Mouse (Mus musculus) MEL (cell line): ENCODE results near the gene Kcnh6. TPM values are rescaled to one million over a fixed set of nuclear protein-coding genes. Genes with fewer than 3 reads are reported as not detected.

ENCODE experiments used
- DNase-seq: peaks from one replicate; pipeline ENCODE4 v3.0.0; 2011; ENCODE audit warnings: low read depth, low spot score
- H3K27ac ChIP-seq: 2 replicates; pipeline ENCODE4 v1.5.1; 2012; ENCODE audit warnings: low read depth, mild to moderate bottlenecking, control low read depth, low read length, moderate library complexity; ENCODE audit not compliant: control insufficient read depth
- H3K27me3 ChIP-seq, 2 experiments: fragments of 150-350 bp in 1 of 2; sonication (generic) in 1 of 2; 2 replicates each; pipeline ENCODE4 v1.6.1; 2012; ENCODE audit warnings: low read length in 2 of 2, mild to moderate bottlenecking in 2 of 2, improper control_type of control experiment in 1 of 2, moderate library complexity in 1 of 2; ENCODE audit not compliant: insufficient read depth in 2 of 2, control insufficient read depth in 1 of 2
- H3K36me3 ChIP-seq, 2 experiments: 2 replicates each; pipeline ENCODE4 v1.6.1; 2012 to 2014; ENCODE audit warnings: low read length in 2 of 2, improper control_type of control experiment in 1 of 2, inconsistent platforms in 1 of 2, mild to moderate bottlenecking in 1 of 2; ENCODE audit not compliant: insufficient read depth in 2 of 2, control insufficient read depth in 1 of 2
- H3K4me1 ChIP-seq, 2 experiments: fragments of 150-350 bp in 1 of 2; sonication (generic) in 1 of 2; 2 replicates each; pipeline ENCODE4 v1.6.1; 2012; ENCODE audit warnings: low read length in 2 of 2, improper control_type of control experiment in 1 of 2, mild to moderate bottlenecking in 1 of 2; ENCODE audit not compliant: insufficient read depth in 2 of 2, control insufficient read depth in 1 of 2
- H3K4me3 ChIP-seq, 2 experiments: fragments of 150-350 bp in 1 of 2; sonication (generic) in 1 of 2; 2 replicates each; pipeline ENCODE4 v1.5.1; 2012; ENCODE audit warnings: low read depth in 2 of 2, low read length in 2 of 2, mild to moderate bottlenecking in 2 of 2, moderate library complexity in 2 of 2, control low read depth in 1 of 2, improper control_type of control experiment in 1 of 2; ENCODE audit not compliant: control insufficient read depth in 1 of 2, insufficient read depth in 1 of 2
- H3K79me2 ChIP-seq: 2 replicates; pipeline ENCODE4 v1.6.1; 2012; ENCODE audit warnings: mild to moderate bottlenecking, low read length, moderate library complexity; ENCODE audit not compliant: control insufficient read depth, poor library complexity, insufficient read depth
- H3K9ac ChIP-seq: 2 replicates; pipeline ENCODE4 v1.6.1; 2012; ENCODE audit warnings: low read depth, mild to moderate bottlenecking, control low read depth, low read length, moderate library complexity; ENCODE audit not compliant: control insufficient read depth, poor library complexity, severe bottlenecking
- H3K9me3 ChIP-seq: fragments of 150-350 bp; sonication (generic); replicated peaks from 2 replicates; pipeline ENCODE4 v1.6.1; 2012; ENCODE audit warnings: mild to moderate bottlenecking, low read length, improper control_type of control experiment, moderate library complexity; ENCODE audit not compliant: insufficient read depth
- CHD2 ChIP-seq: IDR thresholded peaks from 2 replicates; pipeline ENCODE4 v1.6.1; 2011; ENCODE audit warnings: low read length, improper control_type of control experiment
- CTCF ChIP-seq, 3 experiments: IDR thresholded peaks in 2 of 3; conservative IDR thresholded peaks in 1 of 3; 2 replicates each; pipeline ENCODE4 v1.5.1; 2011 to 2012; ENCODE audit warnings: low read length in 3 of 3, low read depth in 2 of 3, mild to moderate bottlenecking in 2 of 3, improper control_type of control experiment in 1 of 3, inconsistent platforms in 1 of 3, mixed read lengths in 1 of 3, moderate library complexity in 1 of 3; ENCODE audit not compliant: control insufficient read depth in 1 of 3, insufficient read depth in 1 of 3, poor library complexity in 1 of 3, severe bottlenecking in 1 of 3
- ELF1 ChIP-seq: IDR thresholded peaks from 2 replicates; pipeline ENCODE4 v1.6.1; 2014; ENCODE audit warnings: low read depth, mild to moderate bottlenecking, inconsistent platforms, low read length, improper control_type of control experiment, moderate library complexity
- EP300 ChIP-seq, 2 experiments: IDR thresholded peaks; 2 replicates each; pipeline ENCODE4 v1.6.1; 2011; ENCODE audit warnings: improper control_type of control experiment in 2 of 2, low read length in 2 of 2, low read depth in 1 of 2, mild to moderate bottlenecking in 1 of 2
- GABPA ChIP-seq: IDR thresholded peaks from 2 replicates; pipeline ENCODE4 v1.6.1; 2012; ENCODE audit warnings: low read depth, mild to moderate bottlenecking, inconsistent platforms, low read length, improper control_type of control experiment, moderate library complexity
- GATA1 ChIP-seq: IDR thresholded peaks from 2 replicates; pipeline ENCODE4 v1.6.1; 2011; ENCODE audit warnings: low read depth, low read length, improper control_type of control experiment
- JUND ChIP-seq: IDR thresholded peaks from 2 replicates; pipeline ENCODE4 v1.6.1; 2011; ENCODE audit warnings: low read depth, mild to moderate bottlenecking, improper control_type of control experiment, low read length
- MAX ChIP-seq: IDR thresholded peaks from 2 replicates; pipeline ENCODE4 v1.6.1; 2011; ENCODE audit warnings: low read length, improper control_type of control experiment
- MEF2A ChIP-seq: IDR thresholded peaks from 2 replicates; pipeline ENCODE4 v1.6.1; 2014; ENCODE audit warnings: low read depth, mild to moderate bottlenecking, inconsistent platforms, low read length, improper control_type of control experiment; ENCODE audit not compliant: poor library complexity, insufficient replicate concordance, severe bottlenecking; ENCODE audit errors: extremely low read depth
- MXI1 ChIP-seq: IDR thresholded peaks from 2 replicates; pipeline ENCODE4 v1.6.1; 2011; ENCODE audit warnings: mild to moderate bottlenecking, low read depth, low read length, improper control_type of control experiment
- MYB ChIP-seq: IDR thresholded peaks from 2 replicates; pipeline ENCODE4 v1.6.1; 2011; ENCODE audit warnings: mild to moderate bottlenecking, low read depth, low read length, improper control_type of control experiment
- MYC ChIP-seq: IDR thresholded peaks from 2 replicates; pipeline ENCODE4 v1.6.1; 2011; ENCODE audit warnings: low read depth, mild to moderate bottlenecking, low read length, improper control_type of control experiment, moderate library complexity
- NELFE ChIP-seq: IDR thresholded peaks from 2 replicates; pipeline ENCODE4 v1.6.1; 2011; ENCODE audit warnings: low read depth, low read length, improper control_type of control experiment
- NRF1 ChIP-seq: IDR thresholded peaks from 2 replicates; pipeline ENCODE4 v1.6.1; 2014; ENCODE audit warnings: low read depth, mild to moderate bottlenecking, inconsistent platforms, low read length, improper control_type of control experiment, moderate library complexity; ENCODE audit not compliant: poor library complexity, insufficient read depth, severe bottlenecking
- RAD21 ChIP-seq: IDR thresholded peaks from 2 replicates; pipeline ENCODE4 v1.6.1; 2011; ENCODE audit warnings: mild to moderate bottlenecking, low read depth, low read length, improper control_type of control experiment
- SIN3A ChIP-seq: IDR thresholded peaks from 2 replicates; pipeline ENCODE4 v1.6.1; 2012; ENCODE audit warnings: low read length, improper control_type of control experiment, inconsistent platforms
- TAL1 ChIP-seq: IDR thresholded peaks from 2 replicates; pipeline ENCODE4 v1.6.1; 2012; ENCODE audit warnings: mild to moderate bottlenecking, inconsistent platforms, low read length, moderate library complexity, mixed read lengths
- TCF12 ChIP-seq: IDR thresholded peaks from 2 replicates; pipeline ENCODE4 v1.6.1; 2014; ENCODE audit warnings: low read depth, mild to moderate bottlenecking, inconsistent platforms, low read length, improper control_type of control experiment, moderate library complexity
- UBTF ChIP-seq: IDR thresholded peaks from 2 replicates; pipeline ENCODE4 v1.6.1; 2012; ENCODE audit warnings: low read depth, mild to moderate bottlenecking, inconsistent platforms, low read length, improper control_type of control experiment, moderate library complexity, borderline replicate concordance; ENCODE audit not compliant: insufficient read depth
- USF1 ChIP-seq: IDR thresholded peaks from 2 replicates; pipeline ENCODE4 v1.6.1; 2014; ENCODE audit warnings: low read depth, mild to moderate bottlenecking, inconsistent platforms, low read length, improper control_type of control experiment, moderate library complexity
- ZC3H11A ChIP-seq: IDR thresholded peaks from 2 replicates; pipeline ENCODE4 v1.6.1; 2012; ENCODE audit warnings: low read depth, mild to moderate bottlenecking, inconsistent platforms, low read length, improper control_type of control experiment
- ZMIZ1 ChIP-seq: IDR thresholded peaks from 2 replicates; pipeline ENCODE4 v1.6.1; 2012; ENCODE audit warnings: low read depth, mild to moderate bottlenecking, inconsistent platforms, low read length, improper control_type of control experiment, moderate library complexity
- ZNF384 ChIP-seq: IDR thresholded peaks from 2 replicates; pipeline ENCODE4 v1.6.1; 2012; ENCODE audit warnings: low read depth, mild to moderate bottlenecking, inconsistent platforms, low read length, improper control_type of control experiment
- polyA plus RNA-seq, 2 experiments: library from polyadenylated mRNA; stranded (reverse) in 1 of 2; unstranded in 1 of 2; fragments of >175 nt in 1 of 2; fragments of >200 nt in 1 of 2; gene quantifications; 2 replicates each; pipeline versions ENCODE4 v1.2.1 to v1.2.4; 2012; ENCODE audit warnings: low replicate concordance in 2 of 2, low read depth in 1 of 2; ENCODE audit not compliant: insufficient read length in 2 of 2, insufficient read depth in 1 of 2, missing spikeins in 1 of 2
- total RNA-seq: library from RNA; depleted of rRNA; stranded (reverse); fragments of 300-350 nt; gene quantifications from 2 replicates; pipeline ENCODE4 v1.2.3, GENCODE M21; 2012

Gene Kcnh6
- total and polyA plus RNA-seq, 3 experiments = 0.04 to 0.07 TPM; not detected in 1

- no peak overlapping the region for H3K27ac ChIP-seq
- no peaks in the 10 kb centered on the region for H3K4me1 ChIP-seq
- no peak overlapping the region for H3K9ac ChIP-seq
- DNase-seq = no peak
- H3K36me3 ChIP-seq = no peaks in the 10 kb centered on the region
- H3K27me3 ChIP-seq = peaks cover 28 to 36% of the 10 kb centered on the region in 2 experiments
- no peaks in the 10 kb centered on the region for H3K79me2 ChIP-seq
- no peaks in the 10 kb centered on the region for H3K9me3 ChIP-seq
- no peak overlapping the region for H3K4me3 ChIP-seq
- no peak for TF ChIP-seq UBTF
- no peak for TF ChIP-seq CHD2
- no peak for TF ChIP-seq NRF1
These were observed 17.7 kb upstream of the Kcnh6 start for GRCm38 (mm10) chr11:105990231-105990630.

- Histone ChIP-seq H3K36me3 (no peaks in the 10 kb centered on the region), H3K27me3 (peaks cover 45% of the 10 kb centered on the region in 2 experiments), H3K4me1 (no peaks in the 10 kb centered on the region), H3K79me2 (no peaks in the 10 kb centered on the region), H3K9ac (no peak within 1 kb of the TSS), H3K4me3 (no peak within 1 kb of the TSS), H3K27ac (no peak within 1 kb of the TSS), H3K9me3 (no peaks in the 10 kb centered on the region)
- TF ChIP-seq SIN3A (no peak), CTCF (IDR thresholded peaks at IDR 0.05 in 2 of 3, conservative IDR thresholded peaks at IDR 0.05 in 1 of 3; ENCODE audit: control insufficient read depth in 1 of 3, insufficient read depth in 1 of 3, low read depth in 2 of 3, low read length in 3 of 3, poor library complexity in 1 of 3, severe bottlenecking in 1 of 3) (no peak), MEF2A (no peak), CHD2 (no peak), TCF12 (no peak), ZNF384 (no peak), ZC3H11A (no peak)
- no peak for DNase-seq
These were observed 13.5 kb upstream of the Kcnh6 start, which contains the start of gene Ace3 for GRCm38 (mm10) chr11:105994375-105994774. Ace3 (plus strand) TSS chr11:105994675.

GRCm38 (mm10) chr11:106000062-106000461 lies 7.9 kb upstream of the Kcnh6 start:
- Histone ChIP-seq H3K79me2 (no peaks in the 10 kb centered on the region), H3K36me3 (no peaks in the 10 kb centered on the region), H3K9me3 (no peaks in the 10 kb centered on the region), H3K9ac (no peak overlapping the region), H3K27ac (no peak overlapping the region), H3K4me3 (no peak overlapping the region), H3K4me1 (0 out of 4 replicates have a peak, but pooled peaks cover 0 to 4% of the 10 kb centered on the region in 2 experiments), H3K27me3 (peaks cover 10 to 22% of the 10 kb centered on the region in 2 experiments)
- TF ChIP-seq JUND = no peak
- peak; percentile 47; the same call in 1 of the 2 replicates for TF ChIP-seq GATA1
- TF ChIP-seq TCF12 = no peak
- no peak for TF ChIP-seq GABPA
- TF ChIP-seq ZMIZ1 = no peak
- no peak for TF ChIP-seq CHD2
- no peak for TF ChIP-seq MXI1
- TF ChIP-seq ELF1 = no peak
- TF ChIP-seq TAL1 = peak; percentile 18; the same call in 1 of the 2 replicates
- TF ChIP-seq NELFE = no peak
- no peak; a peak in 1 of 4 replicates for TF ChIP-seq EP300 (IDR thresholded peaks at IDR 0.05; ENCODE audit: low read depth in 1 of 2, low read length in 2 of 2)
- TF ChIP-seq RAD21 = no peak
- 0 out of 2 replicates have a peak, but pooled peaks have one; percentile 52 for TF ChIP-seq MYC
- no peak for TF ChIP-seq MYB
- TF ChIP-seq USF1 = peak; percentile 68
- no peak for TF ChIP-seq UBTF
- peak; percentile 59; the same call in 1 of the 2 replicates for TF ChIP-seq MAX
- peak; percentile 43 for DNase-seq
